Comparison of ENCODE assay signal across 8 mouse cellular contexts in the genomic region with DNA sequence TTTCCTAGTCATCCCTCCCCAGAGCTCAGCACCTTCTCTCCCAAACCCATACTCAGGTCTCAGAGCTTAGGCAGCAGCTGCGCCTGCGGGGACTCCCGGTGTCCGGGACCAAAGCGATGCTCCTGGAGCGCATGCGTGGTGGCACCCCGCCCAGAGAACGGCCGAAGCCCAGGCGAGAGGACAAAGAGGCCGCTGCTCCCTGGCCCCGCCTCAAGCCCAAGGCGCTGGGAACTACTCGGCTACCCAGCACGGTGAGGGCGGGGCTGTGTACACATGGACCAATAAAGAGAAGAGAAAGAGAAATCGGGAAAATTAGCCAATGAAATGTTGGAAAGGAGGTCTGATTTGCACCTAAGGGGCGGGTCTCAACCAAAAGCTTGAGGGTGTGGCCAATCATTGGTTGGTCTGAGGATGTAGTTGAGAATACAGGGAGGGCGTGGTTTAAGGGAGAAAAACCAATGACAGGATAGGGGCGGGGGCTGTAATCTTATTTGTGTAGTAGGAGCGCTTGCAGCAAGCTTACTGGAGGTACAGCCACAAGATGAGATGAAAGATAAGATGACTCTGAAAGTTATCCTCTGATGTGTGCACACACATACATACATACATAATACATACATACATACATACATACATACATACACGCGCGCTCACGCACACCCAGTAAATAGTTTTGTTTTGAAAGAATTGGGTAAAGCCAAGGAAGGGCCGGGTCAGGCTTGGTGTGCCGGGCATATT. TPM values are rescaled to one million over a fixed set of nuclear protein-coding genes. Genes with fewer than 3 reads are reported as not detected.
DNase-seq lines count a peak whose midpoint lies in the region; ATAC-seq and TF ChIP-seq lines count a peak whose summit lies in the region.

No protein-coding gene starts in this region.

- peak overlapping the region; percentile 68 for H3K4me3 ChIP-seq in ES-Bruce4 (ENCODE audit: low read depth, low read length)
- peak overlapping the region; percentile 46 for H3K4me3 ChIP-seq in forebrain, embryonic 14.5 days (ENCODE audit: low read depth, low read length)
- peak overlapping the region; percentile 45 for H3K4me3 ChIP-seq in liver, embryonic 15.5 days (replicated peaks)
- peak overlapping the region; percentile 42 for H3K4me3 ChIP-seq in neural tube, embryonic 11.5 days (ENCODE audit: low read depth, low read length)
- H3K4me3 ChIP-seq in stomach, embryonic 16.5 days (replicated peaks; ENCODE audit: low read length), result peak overlapping the region; percentile 50

- H3K27me3 ChIP-seq in ES-Bruce4 (ENCODE audit: control insufficient read depth, insufficient read depth, low read length, poor library complexity, severe bottlenecking), result no peaks in the 10 kb centered on the region
- H3K27me3 ChIP-seq in forebrain, embryonic 14.5 days (replicated peaks; ENCODE audit: control insufficient read depth, insufficient read depth, low read length), result no peaks in the 10 kb centered on the region
- peaks cover 28% of the 10 kb centered on the region for H3K27me3 ChIP-seq in liver, embryonic 15.5 days
- H3K27me3 ChIP-seq in neural tube, embryonic 11.5 days (ENCODE audit: control insufficient read depth, insufficient read depth, low read length), result no peaks in the 10 kb centered on the region
- no peaks in the 10 kb centered on the region for H3K27me3 ChIP-seq in stomach, embryonic 16.5 days (ENCODE audit: control insufficient read depth, insufficient read depth, low read length)

- WGBS in forebrain, embryonic 14.5 days, result 2% methylated on average over 28 of the region's 28 CpGs
- WGBS in liver, embryonic 15.5 days (ENCODE audit: insufficient replicate concordance), result 3% methylated on average over 28 of the region's 28 CpGs
- WGBS in neural tube, embryonic 11.5 days, result 2% methylated on average over 28 of the region's 28 CpGs
- 4% methylated on average over 28 of the region's 28 CpGs for WGBS in stomach, embryonic 16.5 days

- peak; percentile 100 for DNase-seq in forebrain, embryonic 14.5 days (ENCODE audit: low spot score)
- DNase-seq in heart, postnatal 10 days, result peak; percentile 93
- peak; percentile 97 to 99 for DNase-seq in kidney, postnatal 4 days
- peak; percentile 98 for DNase-seq in neural tube, embryonic 11.5 days (ENCODE audit: low spot score)

- TF ChIP-seq CTCF in ES-Bruce4 (IDR thresholded peaks at IDR 0.05; ENCODE audit: low read depth, low read length), result no peak

- no peaks in the 10 kb centered on the region for H3K9me3 ChIP-seq in ES-Bruce4 (replicated peaks; ENCODE audit: control insufficient read depth, insufficient read depth, low read length, poor library complexity, severe bottlenecking)
- no peaks in the 10 kb centered on the region for H3K9me3 ChIP-seq in forebrain, embryonic 14.5 days (replicated peaks; ENCODE audit: control insufficient read depth, low read length)
- no peaks in the 10 kb centered on the region for H3K9me3 ChIP-seq in liver, embryonic 15.5 days (replicated peaks)
- no peaks in the 10 kb centered on the region for H3K9me3 ChIP-seq in neural tube, embryonic 11.5 days (ENCODE audit: control insufficient read depth, low read length)
- no peaks in the 10 kb centered on the region for H3K9me3 ChIP-seq in stomach, embryonic 16.5 days (replicated peaks; ENCODE audit: control insufficient read depth, low read length)

- peak overlapping the region; percentile 86 for H3K4me2 ChIP-seq in forebrain, embryonic 14.5 days (ENCODE audit: low read length)
- peak overlapping the region; percentile 59 for H3K4me2 ChIP-seq in liver, embryonic 15.5 days
- H3K4me2 ChIP-seq in neural tube, embryonic 11.5 days (ENCODE audit: low read depth), result peak overlapping the region; percentile 74
- peak overlapping the region; percentile 84 for H3K4me2 ChIP-seq in stomach, embryonic 16.5 days (ENCODE audit: low read depth, low read length)

- no peaks in the 10 kb centered on the region for H3K4me1 ChIP-seq in ES-Bruce4 (ENCODE audit: control insufficient read depth, insufficient read depth, low read length)
- peaks cover 11% of the 10 kb centered on the region for H3K4me1 ChIP-seq in forebrain, embryonic 14.5 days (ENCODE audit: control insufficient read depth, insufficient read depth, low read length)
- peaks cover 16% of the 10 kb centered on the region for H3K4me1 ChIP-seq in liver, embryonic 15.5 days (replicated peaks)
- H3K4me1 ChIP-seq in neural tube, embryonic 11.5 days (ENCODE audit: control insufficient read depth, insufficient read depth, low read length), result peaks cover 16% of the 10 kb centered on the region
- peaks cover 40% of the 10 kb centered on the region for H3K4me1 ChIP-seq in stomach, embryonic 16.5 days (ENCODE audit: control insufficient read depth, insufficient read depth, low read length)

- H3K36me3 ChIP-seq in ES-Bruce4 (ENCODE audit: control insufficient read depth, insufficient read depth, low read length, poor library complexity, severe bottlenecking), result no peaks in the 10 kb centered on the region
- H3K36me3 ChIP-seq in forebrain, embryonic 14.5 days (ENCODE audit: control insufficient read depth, insufficient read depth, low read length), result no peaks in the 10 kb centered on the region
- H3K36me3 ChIP-seq in liver, embryonic 15.5 days (replicated peaks), result no peaks in the 10 kb centered on the region
- no peaks in the 10 kb centered on the region for H3K36me3 ChIP-seq in neural tube, embryonic 11.5 days (ENCODE audit: control insufficient read depth, insufficient read depth, low read length)
- H3K36me3 ChIP-seq in stomach, embryonic 16.5 days (ENCODE audit: control insufficient read depth, insufficient read depth, low read length), result no peaks in the 10 kb centered on the region

- intact Hi-C loops in heart, postnatal 10 days (cut with DNase I), result no loop called here

- peak overlapping the region; percentile 63 for H3K9ac ChIP-seq in ES-Bruce4 (ENCODE audit: low read depth, poor library complexity, severe bottlenecking)
- peak overlapping the region; percentile 87 for H3K9ac ChIP-seq in forebrain, embryonic 14.5 days (ENCODE audit: low read length)
- no peak overlapping the region for H3K9ac ChIP-seq in liver, embryonic 15.5 days
- peak overlapping the region; percentile 78 for H3K9ac ChIP-seq in neural tube, embryonic 11.5 days (ENCODE audit: low read length)
- H3K9ac ChIP-seq in stomach, embryonic 16.5 days (ENCODE audit: low read length), result peak overlapping the region; percentile 81

- peak; percentile 85 for TF ChIP-seq POLR2A in ES-Bruce4 (IDR thresholded peaks at IDR 0.05; ENCODE audit: insufficient read depth, low read length)

- peak overlapping the region; percentile 31 for H3K27ac ChIP-seq in ES-Bruce4 (ENCODE audit: insufficient read depth, low read length)
- H3K27ac ChIP-seq in forebrain, embryonic 14.5 days (ENCODE audit: low read depth, low read length), result peak overlapping the region; percentile 90
- no peak overlapping the region for H3K27ac ChIP-seq in liver, embryonic 15.5 days (replicated peaks)
- H3K27ac ChIP-seq in neural tube, embryonic 11.5 days (ENCODE audit: low read depth, low read length), result peak overlapping the region; percentile 86
- peak overlapping the region; percentile 90 for H3K27ac ChIP-seq in stomach, embryonic 16.5 days (ENCODE audit: low read length)

- peak; percentile 82 for ATAC-seq in cerebellum, adult (ENCODE audit: insufficient number of reproducible peaks, low FRiP score, low TSS enrichment)
- peak; percentile 92 for ATAC-seq in forebrain, embryonic 14.5 days
- peak; percentile 78 for ATAC-seq in liver, embryonic 15.5 days (ENCODE audit: insufficient read depth)
- ATAC-seq in neural tube, embryonic 11.5 days (ENCODE audit: insufficient read depth, low FRiP score, low TSS enrichment), result peak; percentile 91
- peak; percentile 91 for ATAC-seq in stomach, embryonic 16.5 days (ENCODE audit: insufficient read depth, low FRiP score)

- TF ChIP-seq EP300 in ES-Bruce4 (IDR thresholded peaks at IDR 0.05; ENCODE audit: insufficient read depth, low read depth, low read length), result no peak

RNA-seq across cellular contexts. Expression of a gene that starts 3.8 kb away (rescaled TPM):
- 2.2 and 4.1 TPM in 2 replicates for polyA plus RNA-seq in ES-Bruce4 (2011; ENCODE audit: insufficient read depth, insufficient read length, low read depth, missing spikeins)
- polyA plus RNA-seq in forebrain, embryonic 14.5 days (2014; fragmentation: Nextera tagmentation; extraction: Ambion mirVana), result 1.3 and 1.9 TPM in 2 replicates
- 1 to 10 TPM; 7.5 to 8.5 TPM for total RNA-seq in heart, postnatal 10 days (2021)
- polyA plus RNA-seq in liver, embryonic 15.5 days (2015; fragmentation: Nextera tagmentation; extraction: Ambion mirVana), result 0.91 and 1.2 TPM in 2 replicates
- polyA plus RNA-seq in neural tube, embryonic 11.5 days (2014; fragmentation: Nextera tagmentation; extraction: Ambion mirVana), result 2.9 and 5.6 TPM in 2 replicates
- polyA plus RNA-seq in stomach, embryonic 16.5 days (2015; fragmentation: Nextera tagmentation; extraction: Ambion mirVana), result 10.9 and 14.2 TPM in 2 replicates

RNA-seq across cellular contexts. Expression of a gene that starts 16.3 kb away (rescaled TPM):
- polyA plus RNA-seq in ES-Bruce4 (2011; ENCODE audit: insufficient read depth, insufficient read length, low read depth, missing spikeins), result 2.5 and 3.0 TPM in 2 replicates
- 7.3 and 9.7 TPM in 2 replicates for polyA plus RNA-seq in forebrain, embryonic 14.5 days (2014; fragmentation: Nextera tagmentation; extraction: Ambion mirVana)
- total RNA-seq in heart, postnatal 10 days (2021), result 10 to 100 TPM; 51.9 to 52.4 TPM
- polyA plus RNA-seq in liver, embryonic 15.5 days (2015; fragmentation: Nextera tagmentation; extraction: Ambion mirVana), result 2.8 and 3.8 TPM in 2 replicates
- polyA plus RNA-seq in neural tube, embryonic 11.5 days (2014; fragmentation: Nextera tagmentation; extraction: Ambion mirVana), result 5.7 and 7.5 TPM in 2 replicates
- polyA plus RNA-seq in stomach, embryonic 16.5 days (2015; fragmentation: Nextera tagmentation; extraction: Ambion mirVana), result 3.3 and 4.4 TPM in 2 replicates

RNA-seq across cellular contexts. Expression of a gene that starts 22.0 kb away (rescaled TPM):
- polyA plus RNA-seq in ES-Bruce4 (2011; ENCODE audit: insufficient read depth, insufficient read length, low read depth, missing spikeins), result 4.6 and 5.8 TPM in 2 replicates
- not detected in 2 replicates for polyA plus RNA-seq in forebrain, embryonic 14.5 days (2014; fragmentation: Nextera tagmentation; extraction: Ambion mirVana)
- under 1 TPM; 0.22 to 0.65 TPM for total RNA-seq in heart, postnatal 10 days (2021)
- 0.06 and 0.10 TPM in 2 replicates for polyA plus RNA-seq in liver, embryonic 15.5 days (2015; fragmentation: Nextera tagmentation; extraction: Ambion mirVana)
- polyA plus RNA-seq in neural tube, embryonic 11.5 days (2014; fragmentation: Nextera tagmentation; extraction: Ambion mirVana), result not detected in 2 replicates
- 0.15 TPM in 1 of 2 replicates, not detected in the other for polyA plus RNA-seq in stomach, embryonic 16.5 days (2015; fragmentation: Nextera tagmentation; extraction: Ambion mirVana)

RNA-seq across cellular contexts. Expression of a gene that starts 22.6 kb away (rescaled TPM):
- 0.87 TPM in 1 of 2 replicates, not detected in the other for polyA plus RNA-seq in ES-Bruce4 (2011; ENCODE audit: insufficient read depth, insufficient read length, low read depth, missing spikeins)
- polyA plus RNA-seq in forebrain, embryonic 14.5 days (2014; fragmentation: Nextera tagmentation; extraction: Ambion mirVana), result 0.11 TPM in 1 of 2 replicates, not detected in the other
- total RNA-seq in heart, postnatal 10 days (2021), result under 1 TPM in 1 of 2 experiments, not detected in 1; 0.38 TPM
- polyA plus RNA-seq in liver, embryonic 15.5 days (2015; fragmentation: Nextera tagmentation; extraction: Ambion mirVana), result 0.06 TPM in 1 of 2 replicates, not detected in the other
- polyA plus RNA-seq in neural tube, embryonic 11.5 days (2014; fragmentation: Nextera tagmentation; extraction: Ambion mirVana), result 0.08 and 0.11 TPM in 2 replicates
- polyA plus RNA-seq in stomach, embryonic 16.5 days (2015; fragmentation: Nextera tagmentation; extraction: Ambion mirVana), result 13.8 and 18.8 TPM in 2 replicates

RNA-seq across cellular contexts. Expression of a gene that starts 26.5 kb away (rescaled TPM):
- polyA plus RNA-seq in ES-Bruce4 (2011; ENCODE audit: insufficient read depth, insufficient read length, low read depth, missing spikeins), result 3.0 and 3.9 TPM in 2 replicates
- not detected in 2 replicates for polyA plus RNA-seq in forebrain, embryonic 14.5 days (2014; fragmentation: Nextera tagmentation; extraction: Ambion mirVana)
- not detected for total RNA-seq in heart, postnatal 10 days (2021)
- not detected in 2 replicates for polyA plus RNA-seq in liver, embryonic 15.5 days (2015; fragmentation: Nextera tagmentation; extraction: Ambion mirVana)
- not detected in 2 replicates for polyA plus RNA-seq in neural tube, embryonic 11.5 days (2014; fragmentation: Nextera tagmentation; extraction: Ambion mirVana)
- polyA plus RNA-seq in stomach, embryonic 16.5 days (2015; fragmentation: Nextera tagmentation; extraction: Ambion mirVana), result 1.2 and 1.5 TPM in 2 replicates
